Mouse (Mus musculus): ENCODE measurements around the gene B4galt2. TPM values are rescaled to one million over a fixed set of nuclear protein-coding genes. Genes with fewer than 3 reads are reported as not detected.

Gene B4galt2
- polyA plus RNA-seq, 1 experiment from 2014 or later: 13.9 TPM

- H3K36me3 ChIP-seq: peaks cover 37% of the 10 kb centered on the region
- peak within 1 kb of the TSS; percentile 87 for H3K4me2 ChIP-seq
- peaks cover 37% of the 10 kb centered on the region for H3K4me1 ChIP-seq
- ATAC-seq (ENCODE audit: extremely low read depth, insufficient number of reproducible peaks, low FRiP score, low TSS enrichment): peak; percentile 83
- H3K27me3 ChIP-seq (replicated peaks): no peaks in the 10 kb centered on the region
- WGBS: under 1% methylated on average over 37 of the region's 37 CpGs
- H3K9me3 ChIP-seq: no peaks in the 10 kb centered on the region
- H3K4me3 ChIP-seq: peak within 1 kb of the TSS; percentile 99
- H3K9ac ChIP-seq: peak within 1 kb of the TSS; percentile 97
- H3K27ac ChIP-seq (replicated peaks): peak within 1 kb of the TSS; percentile 59
Observed at GRCm38 (mm10) chr4:117887133-117887532, 3.8 kb upstream of the B4galt2 start, which contains the start of gene Atp6v0b. TSS of gene Atp6v0b (minus strand) at chr4:117887333.

- 3% methylated on average over 24 of the region's 24 CpGs for WGBS
Observed at GRCm38 (mm10) chr4:117886644-117887043, 3.4 kb upstream of the B4galt2 start.

GRCm38 (mm10) chr4:117885994-117886393 lies 2.7 kb upstream of the B4galt2 start:
- no peak overlapping the region for H3K27ac ChIP-seq (replicated peaks)
- 74% methylated on average over 9 of the region's 9 CpGs for WGBS
- H3K4me1 ChIP-seq: peaks cover 33% of the 10 kb centered on the region
- peaks cover 38% of the 10 kb centered on the region for H3K36me3 ChIP-seq
- no peaks in the 10 kb centered on the region for H3K9me3 ChIP-seq
- H3K4me3 ChIP-seq: peak overlapping the region; percentile 99
- H3K27me3 ChIP-seq (replicated peaks): no peaks in the 10 kb centered on the region; the same call in 1 of the 2 replicates
- peak overlapping the region; percentile 87 for H3K4me2 ChIP-seq
- H3K9ac ChIP-seq: peak overlapping the region; percentile 97
- ATAC-seq (ENCODE audit: extremely low read depth, insufficient number of reproducible peaks, low FRiP score, low TSS enrichment): no peak

More at GRCm38 (mm10) chr4:117886644-117887043, 3.4 kb upstream of the B4galt2 start:
- Histone ChIP-seq H3K4me3 (peak overlapping the region; percentile 99), H3K27ac (replicated peaks) (peak overlapping the region; percentile 59), H3K9ac (peak overlapping the region; percentile 97), H3K4me2 (peak overlapping the region; percentile 87), H3K36me3 (peaks cover 37% of the 10 kb centered on the region), H3K9me3 (no peaks in the 10 kb centered on the region), H3K4me1 (peaks cover 37% of the 10 kb centered on the region), H3K27me3 (replicated peaks) (no peaks in the 10 kb centered on the region)
- ATAC-seq (ENCODE audit: extremely low read depth, insufficient number of reproducible peaks, low FRiP score, low TSS enrichment): 0 out of 2 replicates have a peak, but pooled peaks have one; percentile 2

- no peaks in the 10 kb centered on the region; the same call in 1 of the 2 replicates for H3K27me3 ChIP-seq (replicated peaks)
- peaks cover 43% of the 10 kb centered on the region for H3K36me3 ChIP-seq
- H3K4me3 ChIP-seq: peak overlapping the region; percentile 99; the same call in 1 of the 2 replicates
- no peak overlapping the region for H3K9ac ChIP-seq
- H3K9me3 ChIP-seq: no peaks in the 10 kb centered on the region
- H3K4me1 ChIP-seq: peaks cover 30% of the 10 kb centered on the region
- H3K4me2 ChIP-seq: peak overlapping the region; percentile 87; the same call in 1 of the 2 replicates
- ATAC-seq (ENCODE audit: extremely low read depth, insufficient number of reproducible peaks, low FRiP score, low TSS enrichment): no peak
- 91% methylated on average over 10 of the region's 10 CpGs for WGBS
- H3K27ac ChIP-seq (replicated peaks): no peak overlapping the region
Observed at GRCm38 (mm10) chr4:117885093-117885492, 1.8 kb upstream of the B4galt2 start.

GRCm38 (mm10) chr4:117884146-117884545 lies 859 bp upstream of the B4galt2 start:
- Histone ChIP-seq H3K27me3 (replicated peaks) (no peaks in the 10 kb centered on the region; the same call in 1 of the 2 replicates), H3K9ac (peak overlapping the region; percentile 94; the same call in 1 of the 2 replicates), H3K4me1 (peaks cover 30% of the 10 kb centered on the region), H3K9me3 (no peaks in the 10 kb centered on the region), H3K27ac (replicated peaks) (no peak overlapping the region), H3K4me3 (peak overlapping the region; percentile 99), H3K36me3 (peaks cover 34% of the 10 kb centered on the region), H3K4me2 (peak overlapping the region; percentile 88)
- no peak for ATAC-seq (ENCODE audit: extremely low read depth, insufficient number of reproducible peaks, low FRiP score, low TSS enrichment)
- 100% methylated on average over 1 of the region's 1 CpGs for WGBS

- Histone ChIP-seq H3K27me3 (replicated peaks) (no peaks in the 10 kb centered on the region; the same call in 1 of the 2 replicates), H3K9me3 (no peaks in the 10 kb centered on the region), H3K4me2 (no peak overlapping the region), H3K9ac (0 out of 2 replicates have a peak overlapping the region, but pooled peaks have one; percentile 16), H3K36me3 (peaks cover 55% of the 10 kb centered on the region), H3K27ac (replicated peaks) (no peak overlapping the region), H3K4me1 (peaks cover 16% of the 10 kb centered on the region), H3K4me3 (no peak overlapping the region)
- no peak for ATAC-seq (ENCODE audit: extremely low read depth, insufficient number of reproducible peaks, low FRiP score, low TSS enrichment)
- 61% methylated on average over 5 of the region's 5 CpGs for WGBS
Observed at GRCm38 (mm10) chr4:117878703-117879102, 4.6 kb downstream of the B4galt2 start.

GRCm38 (mm10) chr4:117878301-117878700 lies 5.0 kb downstream of the B4galt2 start:
- Histone ChIP-seq H3K9ac (peak overlapping the region; percentile 16; the same call in 1 of the 2 replicates), H3K4me2 (no peak overlapping the region), H3K27me3 (replicated peaks) (no peaks in the 10 kb centered on the region; the same call in 1 of the 2 replicates), H3K4me1 (peaks cover 12% of the 10 kb centered on the region), H3K9me3 (no peaks in the 10 kb centered on the region), H3K4me3 (no peak overlapping the region), H3K36me3 (peaks cover 59% of the 10 kb centered on the region), H3K27ac (replicated peaks) (no peak overlapping the region)
- WGBS: 51% methylated on average over 10 of the region's 10 CpGs
- no peak for ATAC-seq (ENCODE audit: extremely low read depth, insufficient number of reproducible peaks, low FRiP score, low TSS enrichment)

- H3K9ac ChIP-seq: no peak overlapping the region
- ATAC-seq (ENCODE audit: extremely low read depth, insufficient number of reproducible peaks, low FRiP score, low TSS enrichment): no peak
- no peak overlapping the region for H3K27ac ChIP-seq (replicated peaks)
- no peaks in the 10 kb centered on the region for H3K9me3 ChIP-seq
- H3K36me3 ChIP-seq: peaks cover 52% of the 10 kb centered on the region
- H3K4me2 ChIP-seq: no peak overlapping the region
- no peak overlapping the region for H3K4me3 ChIP-seq
- H3K27me3 ChIP-seq (replicated peaks): peaks cover 17% of the 10 kb centered on the region; the same call in 1 of the 2 replicates
- WGBS: 91% methylated on average over 9 of the region's 9 CpGs
- H3K4me1 ChIP-seq: peaks cover 24% of the 10 kb centered on the region
Observed at GRCm38 (mm10) chr4:117873615-117874014, 9.7 kb downstream of the B4galt2 start.

- peak within 1 kb of the TSS; percentile 72 for H3K4me2 ChIP-seq
- peak within 1 kb of the TSS; percentile 70 for H3K9ac ChIP-seq
- H3K4me1 ChIP-seq: peaks cover 19% of the 10 kb centered on the region
- peaks cover 43% of the 10 kb centered on the region for H3K36me3 ChIP-seq
- 10% methylated on average over 14 of the region's 14 CpGs for WGBS
- peaks cover 19% of the 10 kb centered on the region for H3K27me3 ChIP-seq (replicated peaks)
- ATAC-seq (ENCODE audit: extremely low read depth, insufficient number of reproducible peaks, low FRiP score, low TSS enrichment): no peak
- H3K4me3 ChIP-seq: peak within 1 kb of the TSS; percentile 45
- no peaks in the 10 kb centered on the region for H3K9me3 ChIP-seq
- no peak within 1 kb of the TSS for H3K27ac ChIP-seq (replicated peaks)
Observed at GRCm38 (mm10) chr4:117872471-117872886, 10.8 kb downstream of the B4galt2 start, which contains the start of gene Ccdc24. TSS of gene Ccdc24 (minus strand) at chr4:117872557.

GRCm38 (mm10) chr4:117871787-117872186 lies 11.5 kb downstream of the B4galt2 start:
- Histone ChIP-seq H3K27ac (replicated peaks) (no peak overlapping the region), H3K4me3 (no peak overlapping the region), H3K4me2 (peak overlapping the region; percentile 72), H3K36me3 (peaks cover 36% of the 10 kb centered on the region), H3K9me3 (no peaks in the 10 kb centered on the region), H3K9ac (no peak overlapping the region; the same call in 1 of the 2 replicates), H3K4me1 (peaks cover 21% of the 10 kb centered on the region), H3K27me3 (replicated peaks) (peaks cover 25% of the 10 kb centered on the region)
- WGBS: 43% methylated on average over 7 of the region's 7 CpGs
- ATAC-seq (ENCODE audit: extremely low read depth, insufficient number of reproducible peaks, low FRiP score, low TSS enrichment): no peak

- Histone ChIP-seq H3K9ac (no peak overlapping the region), H3K36me3 (peaks cover 23% of the 10 kb centered on the region), H3K4me1 (peaks cover 31% of the 10 kb centered on the region), H3K4me2 (no peak overlapping the region), H3K9me3 (no peaks in the 10 kb centered on the region), H3K27me3 (replicated peaks) (peaks cover 27% of the 10 kb centered on the region), H3K27ac (replicated peaks) (no peak overlapping the region), H3K4me3 (no peak overlapping the region)
- WGBS: 56% methylated on average over 1 of the region's 1 CpGs
- ATAC-seq (ENCODE audit: extremely low read depth, insufficient number of reproducible peaks, low FRiP score, low TSS enrichment): no peak
Observed at GRCm38 (mm10) chr4:117870437-117870836, 12.8 kb downstream of the B4galt2 start.

- Histone ChIP-seq H3K9me3 (no peaks in the 10 kb centered on the region), H3K4me3 (no peak overlapping the region), H3K27ac (replicated peaks) (no peak overlapping the region), H3K9ac (no peak overlapping the region), H3K27me3 (replicated peaks) (peaks cover 27% of the 10 kb centered on the region), H3K4me2 (no peak overlapping the region), H3K4me1 (peaks cover 31% of the 10 kb centered on the region), H3K36me3 (peaks cover 16% of the 10 kb centered on the region)
- ATAC-seq (ENCODE audit: extremely low read depth, insufficient number of reproducible peaks, low FRiP score, low TSS enrichment): no peak
- 67% methylated on average over 9 of the region's 9 CpGs for WGBS
Observed at GRCm38 (mm10) chr4:117869317-117869716, 14.0 kb downstream of the B4galt2 start.
